In the genomic region with DNA sequence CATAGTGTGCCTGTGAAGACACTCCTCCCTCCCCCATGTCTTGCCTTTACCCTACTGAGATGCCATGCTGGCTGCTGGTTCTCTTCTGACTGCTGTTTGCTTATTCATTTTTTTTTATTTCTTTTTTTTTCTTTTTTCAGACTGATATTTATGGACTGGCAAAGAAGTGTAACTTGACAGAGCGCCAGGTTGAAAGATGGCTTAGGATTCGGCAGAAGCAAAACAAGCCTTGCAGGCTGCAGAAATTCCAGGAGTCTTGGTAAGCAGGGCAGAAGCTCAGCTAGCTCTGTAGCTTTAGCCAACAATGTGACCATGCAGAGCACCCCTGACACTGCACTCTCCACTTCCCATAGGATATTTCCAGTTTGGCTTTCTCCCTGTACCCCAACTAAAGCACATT, we compare ENCODE assay signal across 12 mouse cellular contexts. TPM values are rescaled to one million over a fixed set of nuclear protein-coding genes. Genes with fewer than 3 reads are reported as not detected.
DNase-seq lines count a peak whose midpoint lies in the region; ATAC-seq lines count a peak whose summit lies in the region.
"Had no signal": no experiment of that assay in that cellular context is flagged by ENCODE, and none has a peak within 500 bp of the region (broad histone marks: within the 10 kb centered on the region; RNA-seq: fewer than 3 reads in every experiment).

No protein-coding gene starts in this region.

- ATAC-seq in cerebellum, adult (ENCODE audit: insufficient number of reproducible peaks, low FRiP score, low TSS enrichment): no peak

- intact Hi-C loops in left cerebral cortex, postnatal 14 days (cut with DNase I): no loop called here
- intact Hi-C loops in left cerebral cortex, postnatal 4 days (cut with DNase I): no loop called here
- intact Hi-C loops in heart, postnatal 10 days (cut with DNase I): no loop called here

- DNase-seq in adrenal gland, postnatal 10 days: peak; percentile 22
- no peak for DNase-seq in adrenal gland, postnatal 25 days
- DNase-seq in left cerebral cortex, postnatal 14 days (ENCODE audit: low spot score in 2 of 2): peak; percentile 43 to 58
- DNase-seq in left cerebral cortex, postnatal 4 days: no peak
- DNase-seq in layer of hippocampus, adult 9-11 months: peak; percentile 30
- peak; percentile 30 for DNase-seq in right cerebral cortex, postnatal 4 days
- DNase-seq in heart, postnatal 10 days: no peak
- DNase-seq: cerebellum, adult 11 months; embryo, embryonic 11 days; heart, postnatal 4 days; kidney, adult 11 months had no signal

RNA-seq across cellular contexts. Expression of gene Cers3, which starts 36.1 kb away (rescaled TPM):
- total RNA-seq in adrenal gland, postnatal 10 days (2021): under 1 TPM in 1 of 2 experiments, not detected in 1; 0.12 TPM
- total RNA-seq in adrenal gland, postnatal 25 days (2021): 0.27 TPM in 1 of 2 replicates, not detected in the other
- under 1 TPM; 0.42 to 0.74 TPM for total RNA-seq in left cerebral cortex, postnatal 14 days (2021)
- total RNA-seq in left cerebral cortex, postnatal 4 days (2021): 1 to 10 TPM; 1.2 to 1.6 TPM
- total RNA-seq in heart, postnatal 10 days (2021): under 1 TPM; 0.14 to 0.35 TPM

Comparison
In these comparisons a context has a peak if more than half of its experiments do, and no peak if none do; other contexts are left out.
1. DNase-seq: peak in adrenal gland, postnatal 10 days (single experiment), left cerebral cortex, postnatal 14 days (2 of 2), layer of hippocampus, adult 9-11 months (single experiment) and right cerebral cortex, postnatal 4 days (single experiment); none in adrenal gland, postnatal 25 days (single experiment), left cerebral cortex, postnatal 4 days (single experiment) and heart, postnatal 10 days (0 of 2).